Mouse (Mus musculus) heart, postnatal 36 days (tissue): ENCODE measurements around the gene Prg2. TPM values are rescaled to one million over a fixed set of nuclear protein-coding genes. Genes with fewer than 3 reads are reported as not detected.

Source experiments
- DNase-seq, 2 experiments: peaks; one replicate each; pipeline ENCODE4 v3.0.0; 2021 to 2022
- intact Hi-C: fragments of 180-260 bp; cut with DNase I; formaldehyde crosslinking; loops from one replicate; pipeline ENCODE4 v1.15.1; 2025
- total RNA-seq, 2 experiments: library from RNA; stranded (reverse); gene quantifications; 2 replicates each; pipeline ENCODE4 v1.2.3; 2021

Prg2 gene
- total RNA-seq = not detected

DNA sequence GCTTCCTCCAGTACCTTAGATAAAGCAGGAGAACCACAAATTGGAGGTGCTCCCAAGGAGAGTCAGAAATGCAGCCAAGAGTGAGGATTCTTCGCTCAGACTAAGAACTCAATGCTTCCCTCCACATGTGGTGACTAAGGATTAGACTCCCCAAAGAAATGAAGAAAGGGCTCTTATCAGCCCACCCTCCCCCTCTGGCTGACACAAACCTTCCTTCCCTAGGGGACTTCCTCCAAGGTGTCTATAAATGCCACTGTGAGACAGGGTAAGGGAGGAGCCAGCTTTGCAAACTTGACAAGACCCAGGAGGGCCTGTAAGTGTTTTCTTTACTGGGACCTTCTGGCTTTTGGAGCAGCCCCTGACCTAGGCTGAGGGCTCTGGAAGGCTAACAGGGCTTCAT, at the start of gene Prg2:
Gene Prg2, plus strand, starts transcription at position 274 of the 400 bp plus-strand sequence.
- no peak for DNase-seq
- intact Hi-C loops = no loop called here

DNA sequence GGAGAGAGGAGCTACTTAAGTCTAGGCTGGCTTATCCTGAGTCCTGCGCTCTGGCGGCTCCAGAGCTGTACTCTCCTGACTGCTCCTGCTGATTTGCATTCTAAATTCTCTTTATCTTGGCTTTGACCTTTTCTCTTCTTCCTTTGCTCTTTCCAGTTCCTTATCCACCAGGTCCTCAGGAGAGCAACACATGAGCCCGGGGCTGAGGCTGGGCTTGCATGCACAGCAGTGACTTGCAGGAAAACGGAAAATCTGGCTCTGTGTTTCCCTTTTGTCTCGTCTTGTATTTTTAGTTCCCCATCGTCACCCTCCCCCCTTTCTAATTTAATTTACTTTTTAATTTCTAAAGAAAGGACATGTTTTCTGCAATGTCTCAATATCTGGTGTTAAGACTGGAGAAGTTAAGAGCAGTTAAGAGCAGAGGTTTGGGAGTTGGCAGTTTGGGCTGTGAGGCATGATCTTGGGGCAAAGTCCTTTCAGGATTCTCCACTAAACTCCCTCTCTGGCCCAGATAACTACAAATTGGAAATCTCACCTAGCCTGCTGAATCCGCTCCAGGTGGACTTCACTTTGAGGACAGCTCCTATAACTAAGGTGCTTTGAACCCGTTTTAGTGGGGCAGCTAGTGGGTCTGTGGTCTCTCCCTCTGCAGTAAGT, 46.1 kb upstream of the Prg2 start:
- intact Hi-C loops = no loop called here
- no peak for DNase-seq

GRCm38 (mm10) chr2:84934649-84935007, 45.6 kb upstream of the Prg2 start:
- DNase-seq = no peak
- intact Hi-C loops = no loop called here

GRCm38 (mm10) chr2:84935065-84935464, 45.2 kb upstream of the Prg2 start:
- intact Hi-C loops = no loop called here
- no peak for DNase-seq

- intact Hi-C loops = loop anchor here (1.0 kb wide), 2 partner anchors 21 to 46 kb away; no protein-coding TSS in a partner anchor
These were observed 43.5 kb upstream of the Prg2 start, which contains the start of gene Slc43a3 for GRCm38 (mm10) chr2:84936474-84937429. TSS of gene Slc43a3 (plus strand) at chr2:84936579.

GRCm38 (mm10) chr2:84937491-84938150, 42.6 kb upstream of the Prg2 start:
- no peak for DNase-seq
- intact Hi-C loops = loop anchor here (1.0 kb wide), 1 partner anchor 22 kb away; no protein-coding TSS in a partner anchor

More at GRCm38 (mm10) chr2:84936474-84937429, 43.5 kb upstream of the Prg2 start, which contains the start of gene Slc43a3:
- DNase-seq = peak; percentile 87 to 91

- intact Hi-C loops = no loop called here
- peak; percentile 54 to 58 for DNase-seq
These were observed 41.9 kb upstream of the Prg2 start for GRCm38 (mm10) chr2:84938249-84938946.

DNA sequence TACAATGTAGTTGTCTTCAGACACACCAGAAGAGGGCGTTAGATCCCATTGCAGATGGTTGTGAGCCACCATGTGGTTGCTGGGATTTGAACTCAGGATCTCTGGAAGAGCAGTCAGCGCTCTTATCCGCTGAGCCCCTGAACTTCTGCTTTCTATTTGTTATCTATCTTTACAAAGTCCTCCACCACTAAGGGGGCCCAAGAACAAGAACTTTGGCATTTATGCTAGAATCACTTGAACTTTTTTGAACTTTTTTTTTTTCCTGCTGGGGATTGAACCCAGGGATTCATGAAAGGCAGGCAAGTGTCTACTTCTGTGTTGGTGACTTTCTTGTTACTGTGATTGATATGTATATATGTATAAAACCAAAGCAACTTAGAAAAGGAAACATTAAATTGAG, 41.0 kb upstream of the Prg2 start:
- no peak for DNase-seq
- intact Hi-C loops = no loop called here

- intact Hi-C loops = no loop called here
These were observed 40.5 kb upstream of the Prg2 start for GRCm38 (mm10) chr2:84939711-84940110.

DNA sequence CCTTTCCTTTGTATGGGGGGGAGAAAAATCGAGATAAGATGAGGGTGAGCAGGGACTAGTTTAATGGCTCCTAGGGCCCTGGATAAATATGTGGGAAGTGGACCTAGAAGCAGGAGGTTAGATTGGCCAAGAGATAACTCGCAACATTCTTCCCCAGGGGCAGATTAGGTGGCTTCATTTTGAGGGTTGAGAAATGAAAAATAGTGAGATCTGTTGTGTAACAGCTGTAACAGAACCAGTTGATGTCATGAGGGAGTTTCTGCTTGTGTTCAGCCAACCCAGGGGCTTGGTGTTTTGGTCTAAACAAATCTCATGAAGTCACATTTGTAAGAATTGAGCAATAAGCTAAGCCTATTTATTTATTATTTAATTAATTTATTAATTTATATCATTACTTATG, 38.9 kb upstream of the Prg2 start:
- DNase-seq = no peak
- intact Hi-C loops = no loop called here

More at GRCm38 (mm10) chr2:84939711-84940110, 40.5 kb upstream of the Prg2 start:
- no peak for DNase-seq

- intact Hi-C loops = no loop called here
- no peak for DNase-seq
These were observed 38.5 kb upstream of the Prg2 start for GRCm38 (mm10) chr2:84941795-84942194.

- DNase-seq = no peak
- intact Hi-C loops = no loop called here
These were observed 33.0 kb upstream of the Prg2 start for GRCm38 (mm10) chr2:84947154-84947771.

DNA sequence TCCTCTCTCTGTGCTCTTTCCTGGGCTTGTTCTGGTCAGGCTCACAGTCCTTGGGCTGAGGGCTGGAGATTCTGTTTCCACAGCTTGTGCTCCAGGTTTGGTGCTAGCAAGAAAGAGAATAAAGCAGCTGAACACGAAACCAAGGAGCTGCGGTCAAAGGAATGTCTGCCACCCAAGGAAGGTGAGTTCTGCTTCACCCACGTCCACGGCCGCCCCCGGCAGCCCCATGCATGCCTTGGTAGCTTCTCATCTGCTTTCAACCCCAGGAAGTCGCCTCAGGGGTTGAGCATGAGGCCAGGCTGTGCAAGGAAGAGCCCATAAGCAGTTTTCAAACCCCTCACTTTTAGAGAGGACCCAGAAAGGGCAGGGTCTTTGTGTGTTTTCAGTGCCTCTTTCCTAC, 32.0 kb upstream of the Prg2 start:
- DNase-seq = no peak
- intact Hi-C loops = no loop called here

- intact Hi-C loops = no loop called here
These were observed 31.5 kb upstream of the Prg2 start for GRCm38 (mm10) chr2:84948721-84949120.

GRCm38 (mm10) chr2:84951027-84951426, 29.2 kb upstream of the Prg2 start:
- intact Hi-C loops = no loop called here
- DNase-seq = no peak

More at GRCm38 (mm10) chr2:84948721-84949120, 31.5 kb upstream of the Prg2 start:
- DNase-seq = no peak

DNA sequence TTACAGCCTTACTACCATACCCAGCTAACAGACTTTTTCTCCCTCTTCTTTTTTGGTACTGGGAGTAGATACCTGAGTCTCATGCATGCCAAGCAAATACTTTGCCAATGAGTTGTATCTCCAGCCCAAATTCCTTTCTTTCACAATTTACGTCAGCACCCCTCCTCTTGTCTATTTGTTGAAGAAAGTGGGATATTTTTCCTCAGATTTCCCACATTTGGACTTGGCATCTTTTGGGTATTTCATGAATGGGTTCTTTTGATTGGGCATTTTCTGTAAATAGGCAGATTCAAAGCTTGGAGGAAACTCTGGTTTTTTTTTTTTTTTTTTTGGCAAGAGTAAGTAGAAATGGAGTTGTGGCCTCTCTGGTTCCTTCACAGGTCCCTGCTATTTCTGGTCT, 28.0 kb upstream of the Prg2 start:
- intact Hi-C loops = no loop called here
- DNase-seq = no peak

DNA sequence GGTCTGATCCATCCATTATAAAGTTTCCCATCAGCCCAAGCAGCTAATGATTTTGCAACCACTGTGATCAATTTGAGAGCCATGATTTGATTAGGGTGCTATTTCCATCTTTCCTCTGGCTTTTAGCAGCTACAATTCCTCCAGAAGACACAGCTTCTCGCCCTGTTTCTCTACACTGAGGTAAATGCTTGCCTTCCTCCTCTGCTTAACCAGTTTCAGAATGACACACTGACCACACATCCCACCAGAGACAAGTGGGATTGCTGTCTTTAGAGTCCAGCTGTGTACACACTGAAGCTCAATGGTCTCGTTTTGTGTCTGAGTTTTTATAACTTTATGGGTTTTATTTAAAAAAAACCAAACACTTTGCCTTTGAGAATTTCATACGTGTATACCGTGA, 27.6 kb upstream of the Prg2 start:
- intact Hi-C loops = no loop called here

DNA sequence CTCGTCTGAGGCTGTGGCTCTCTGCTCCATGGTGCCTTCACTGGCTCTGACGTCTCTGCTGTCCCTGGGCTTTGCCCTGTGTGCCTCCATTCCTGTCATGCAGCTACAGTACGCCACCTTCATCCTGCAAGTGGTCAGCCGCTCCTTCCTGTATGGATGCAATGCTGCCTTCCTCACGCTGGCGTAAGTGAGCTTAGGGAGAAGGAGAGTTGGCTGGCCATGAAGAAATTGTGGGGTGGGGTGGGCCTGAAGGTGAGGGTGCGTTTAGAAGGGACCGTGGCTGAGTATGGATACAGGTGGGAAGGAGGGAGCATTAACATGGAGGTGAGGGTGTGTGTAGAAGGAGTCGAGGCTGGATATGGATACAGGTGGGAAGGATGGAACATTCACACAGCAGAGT, 24.8 kb upstream of the Prg2 start:
- DNase-seq = no peak
- intact Hi-C loops = no loop called here

More for the DNA sequence above, 27.6 kb upstream of the Prg2 start:
- DNase-seq = no peak

- peak; percentile 66 to 71 for DNase-seq
These were observed 24.0 kb upstream of the Prg2 start for GRCm38 (mm10) chr2:84956274-84956673.

More at GRCm38 (mm10) chr2:84956274-84956673, 24.0 kb upstream of the Prg2 start:
- intact Hi-C loops = loop anchor here (1.0 to 2.0 kb wide), 2 partner anchors 51 to 67 kb away; no protein-coding TSS in a partner anchor
